Mouse (Mus musculus) liver, embryonic 16.5 days (tissue): ENCODE data around the gene AC124108.1. TPM values are rescaled to one million over a fixed set of nuclear protein-coding genes. Genes with fewer than 3 reads are reported as not detected.

Experiments used
- ATAC-seq: fragments of 200-750 bp; cut with Nextera tagmentation; 2 replicates; pipeline ENCODE4 v1.8.0; 2017; ENCODE audit warnings: low read depth, mild to moderate bottlenecking, moderate number of reproducible peaks, moderate library complexity
- H3K27ac ChIP-seq: fragments of 300-500 bp; sonication (generic); 2 replicates; pipeline ENCODE4 v1.5.1; 2014; ENCODE audit warnings: mild to moderate bottlenecking, low read length
- H3K27me3 ChIP-seq: fragments of 300-500 bp; sonication (generic); 2 replicates; pipeline ENCODE4 v1.6.1; 2014; ENCODE audit warnings: low read depth, low read length, mixed read lengths; ENCODE audit not compliant: control insufficient read depth, insufficient read depth
- H3K36me3 ChIP-seq: fragments of 300-500 bp; sonication (generic); 2 replicates; pipeline ENCODE4 v1.6.1; 2014; ENCODE audit warnings: mild to moderate bottlenecking; ENCODE audit not compliant: control insufficient read depth, insufficient read depth
- H3K4me1 ChIP-seq: fragments of 300-500 bp; sonication (generic); 2 replicates; pipeline ENCODE4 v1.6.1; 2014; ENCODE audit warnings: low read depth, low read length, mixed read lengths; ENCODE audit not compliant: control insufficient read depth
- H3K4me2 ChIP-seq: fragments of 300-500 bp; sonication (generic); 2 replicates; pipeline ENCODE4 v1.6.1; 2014; ENCODE audit warnings: low read depth, low read length, mixed read lengths
- H3K4me3 ChIP-seq: fragments of 300-500 bp; sonication (generic); 2 replicates; pipeline ENCODE4 v1.5.1; 2014; ENCODE audit warnings: low read depth, mild to moderate bottlenecking, low read length
- H3K9ac ChIP-seq: fragments of 300-500 bp; sonication (generic); 2 replicates; pipeline ENCODE4 v1.6.1; 2014; ENCODE audit warnings: low read depth, low read length
- H3K9me3 ChIP-seq: fragments of 300-500 bp; sonication (generic); replicated peaks from 2 replicates; pipeline ENCODE4 v1.6.1; 2016; ENCODE audit warnings: low read length; ENCODE audit not compliant: control insufficient read depth
- WGBS: fragments of 180-500 bp; shearing (Covaris S2); extraction: QIAGEN DNeasy Blood & Tissue Kit; methylation state at CpG from one replicate; pipeline ENCODE4 v1.1.7; 2014; ENCODE audit not compliant: insufficient replicate concordance; 5-methylcytosine and 5-hydroxymethylcytosine counted together
- polyA plus RNA-seq: library from polyadenylated mRNA; unstranded; fragments of >200 nt; fragmentation: Nextera tagmentation; extraction: Ambion mirVana; gene quantifications from 2 replicates; pipeline ENCODE4 v1.2.1, GENCODE M21; 2015

The AC124108.1 gene
- polyA plus RNA-seq, 1 experiment from 2014 or later: not detected

DNA sequence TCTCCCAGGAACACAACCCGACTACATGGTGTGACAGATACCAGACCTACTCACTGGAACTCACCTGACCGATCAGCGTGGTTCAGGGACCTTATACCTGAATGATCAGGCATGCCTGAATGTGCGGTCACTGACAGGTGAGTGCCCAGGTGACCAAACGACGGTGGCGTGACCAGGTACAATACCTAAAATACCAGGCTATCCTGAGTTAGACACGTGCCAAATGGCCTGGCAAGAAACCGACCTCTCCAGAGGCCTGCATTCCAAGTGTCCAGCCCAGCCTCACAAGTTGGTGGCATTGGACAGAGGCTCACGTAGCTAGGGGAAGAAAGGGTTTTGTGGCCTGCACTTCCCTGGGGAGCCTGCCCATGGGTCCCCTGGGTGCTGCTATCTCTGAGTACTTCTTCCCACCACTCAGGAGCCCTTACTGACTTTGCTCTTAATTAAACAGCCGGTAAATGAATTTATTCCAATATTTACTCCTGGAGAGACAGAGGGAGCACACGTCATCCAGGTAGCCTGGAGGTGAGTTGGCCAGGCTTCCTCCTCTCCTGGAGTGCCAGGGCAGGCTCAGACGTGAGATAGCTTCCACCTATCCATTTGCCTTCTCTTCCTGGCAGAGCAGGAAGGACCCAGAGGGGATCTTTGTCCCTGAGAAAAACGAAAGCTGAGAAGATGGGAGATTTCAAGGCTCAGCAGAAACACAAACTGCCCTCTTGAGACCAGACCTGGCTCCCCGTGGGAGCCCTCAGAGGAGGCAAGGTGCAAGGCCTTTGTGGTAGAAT lies 40.2 kb upstream of the AC124108.1 start:
- Histone ChIP-seq H3K9ac (no peak overlapping the region), H3K27me3 (no peaks in the 10 kb centered on the region), H3K27ac (no peak overlapping the region), H3K9me3 (no peaks in the 10 kb centered on the region), H3K36me3 (no peaks in the 10 kb centered on the region), H3K4me2 (no peak overlapping the region), H3K4me1 (no peaks in the 10 kb centered on the region), H3K4me3 (no peak overlapping the region)
- 65% methylated on average over 15 of the region's 15 CpGs for WGBS
- no peak for ATAC-seq

DNA sequence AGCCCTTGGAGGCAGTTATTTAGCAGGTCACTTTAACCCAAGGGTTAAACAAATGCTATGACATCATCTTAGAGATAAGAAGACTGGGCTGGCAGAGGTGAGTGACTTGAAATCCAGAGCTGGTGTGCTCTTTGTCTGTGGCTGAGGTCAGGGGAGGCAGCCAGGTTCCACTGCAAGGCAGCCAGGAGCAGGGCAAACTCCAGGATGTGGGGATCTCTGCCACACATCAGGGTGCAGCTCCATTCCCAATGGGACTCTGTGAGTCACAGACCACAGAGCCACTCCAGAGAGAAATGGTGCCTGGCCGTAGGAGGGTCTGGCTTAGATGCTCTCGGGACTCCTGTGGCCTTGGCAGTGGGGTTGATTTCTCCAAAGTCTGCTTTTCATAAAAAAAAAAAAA lies 39.3 kb upstream of the AC124108.1 start:
- Histone ChIP-seq H3K4me2 (no peak overlapping the region), H3K9me3 (no peaks in the 10 kb centered on the region), H3K4me1 (no peaks in the 10 kb centered on the region), H3K36me3 (no peaks in the 10 kb centered on the region), H3K4me3 (no peak overlapping the region), H3K27me3 (no peaks in the 10 kb centered on the region), H3K9ac (no peak overlapping the region), H3K27ac (no peak overlapping the region)
- 44% methylated on average over 2 of the region's 2 CpGs for WGBS
- no peak for ATAC-seq

DNA sequence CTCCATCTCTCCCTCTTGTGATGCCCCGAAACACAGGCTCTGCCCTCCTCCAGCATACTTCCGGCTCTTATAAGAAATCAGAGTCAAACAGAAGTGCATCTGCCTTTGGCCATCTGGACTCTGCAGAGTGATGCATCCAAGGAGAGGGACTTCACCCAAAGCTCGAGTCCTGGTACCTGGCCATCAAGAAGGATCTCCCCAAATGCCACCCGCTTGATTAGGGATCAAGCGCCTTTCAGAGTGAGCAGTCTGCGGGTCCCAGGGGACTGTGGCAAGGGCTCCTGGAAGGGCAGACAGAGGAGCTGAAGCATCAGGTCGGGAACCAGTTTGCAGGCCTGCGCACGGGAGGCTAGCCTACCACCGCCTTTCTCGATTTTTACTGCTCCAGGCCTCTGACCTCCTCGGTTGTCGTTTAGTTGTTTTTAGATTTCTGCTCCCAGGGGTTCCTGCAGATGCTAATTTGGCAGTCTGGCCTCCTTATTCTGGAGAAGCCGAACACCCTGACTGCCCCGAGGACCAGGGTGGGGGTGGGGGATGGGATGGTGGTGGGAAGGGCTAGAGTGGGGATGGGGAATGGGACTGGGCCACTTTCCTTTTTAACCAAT lies 38.1 kb upstream of the AC124108.1 start:
- no peak overlapping the region for H3K4me3 ChIP-seq
- H3K4me1 ChIP-seq: no peaks in the 10 kb centered on the region
- H3K27ac ChIP-seq: no peak overlapping the region
- 64% methylated on average over 15 of the region's 15 CpGs for WGBS
- H3K36me3 ChIP-seq: no peaks in the 10 kb centered on the region
- no peak for ATAC-seq
- peaks cover 6% of the 10 kb centered on the region for H3K27me3 ChIP-seq
- no peaks in the 10 kb centered on the region for H3K9me3 ChIP-seq
- H3K9ac ChIP-seq: no peak overlapping the region
- no peak overlapping the region for H3K4me2 ChIP-seq

DNA sequence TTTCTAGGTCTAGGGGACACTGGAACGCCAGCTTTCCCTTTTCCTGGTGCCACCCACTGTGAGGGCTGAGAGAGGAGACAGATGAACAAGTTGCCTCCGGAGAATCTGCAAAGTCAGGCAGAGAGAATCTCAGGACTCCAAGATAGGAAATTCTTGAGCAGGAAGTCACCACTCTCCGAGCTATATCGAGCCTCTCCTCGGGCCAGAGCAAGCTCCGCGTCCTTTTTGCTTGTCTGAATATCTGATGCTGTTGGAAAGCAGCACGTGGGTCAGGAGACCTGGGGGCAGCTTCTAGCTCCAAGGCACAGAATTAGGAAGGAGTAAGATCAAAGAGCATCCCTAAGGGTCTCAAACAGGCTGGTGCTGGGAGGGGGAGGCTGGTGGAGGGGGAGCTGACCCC lies 37.6 kb upstream of the AC124108.1 start:
- Histone ChIP-seq H3K4me3 (no peak overlapping the region), H3K27ac (no peak overlapping the region), H3K9ac (no peak overlapping the region), H3K4me1 (no peaks in the 10 kb centered on the region), H3K9me3 (no peaks in the 10 kb centered on the region), H3K27me3 (peaks cover 10% of the 10 kb centered on the region), H3K4me2 (no peak overlapping the region), H3K36me3 (no peaks in the 10 kb centered on the region)
- ATAC-seq: no peak
- WGBS: 47% methylated on average over 8 of the region's 8 CpGs

DNA sequence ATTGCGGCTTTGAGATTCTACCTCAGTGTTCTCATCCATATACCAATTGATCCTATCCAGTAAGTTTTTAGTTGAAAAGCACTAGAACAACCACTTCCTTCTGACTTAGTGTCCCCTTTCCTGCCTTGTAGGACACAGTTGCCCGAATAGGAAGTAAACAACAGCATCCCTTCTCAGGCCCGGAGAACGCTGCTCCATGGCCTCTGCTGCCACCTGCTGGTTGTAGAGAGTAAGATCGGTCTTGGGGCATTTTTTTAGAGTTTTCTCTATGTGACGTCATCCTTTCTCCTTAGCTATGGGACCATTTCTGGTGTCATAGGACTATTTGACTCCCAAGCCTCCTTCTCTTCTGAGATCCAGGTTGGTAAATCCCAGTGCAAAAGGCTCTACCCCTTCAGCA lies 35.5 kb upstream of the AC124108.1 start:
- Histone ChIP-seq H3K4me2 (no peak overlapping the region), H3K9me3 (no peaks in the 10 kb centered on the region), H3K4me1 (no peaks in the 10 kb centered on the region), H3K9ac (no peak overlapping the region), H3K27me3 (peaks cover 14% of the 10 kb centered on the region), H3K4me3 (no peak overlapping the region), H3K36me3 (no peaks in the 10 kb centered on the region), H3K27ac (no peak overlapping the region)
- no peak for ATAC-seq
- 12% methylated on average over 6 of the region's 6 CpGs for WGBS

GRCm38 (mm10) chr1:132157016-132157781 lies 34.1 kb upstream of the AC124108.1 start:
- H3K4me3 ChIP-seq: no peak overlapping the region
- H3K4me2 ChIP-seq: no peak overlapping the region
- no peaks in the 10 kb centered on the region for H3K9me3 ChIP-seq

GRCm38 (mm10) chr1:132157808-132158207 lies 33.4 kb upstream of the AC124108.1 start:
- WGBS: 33% methylated on average over 7 of the region's 7 CpGs
- Histone ChIP-seq H3K4me3 (no peak overlapping the region), H3K9me3 (no peaks in the 10 kb centered on the region), H3K9ac (no peak overlapping the region), H3K36me3 (no peaks in the 10 kb centered on the region), H3K27me3 (peaks cover 14% of the 10 kb centered on the region), H3K4me2 (no peak overlapping the region), H3K4me1 (no peaks in the 10 kb centered on the region), H3K27ac (no peak overlapping the region)
- no peak for ATAC-seq

More at GRCm38 (mm10) chr1:132157016-132157781, 34.1 kb upstream of the AC124108.1 start:
- WGBS: 21% methylated on average over 14 of the region's 14 CpGs
- no peak overlapping the region for H3K9ac ChIP-seq
- H3K36me3 ChIP-seq: no peaks in the 10 kb centered on the region
- H3K27me3 ChIP-seq: peaks cover 14% of the 10 kb centered on the region
- no peaks in the 10 kb centered on the region for H3K4me1 ChIP-seq
- H3K27ac ChIP-seq: no peak overlapping the region
- ATAC-seq: no peak

DNA sequence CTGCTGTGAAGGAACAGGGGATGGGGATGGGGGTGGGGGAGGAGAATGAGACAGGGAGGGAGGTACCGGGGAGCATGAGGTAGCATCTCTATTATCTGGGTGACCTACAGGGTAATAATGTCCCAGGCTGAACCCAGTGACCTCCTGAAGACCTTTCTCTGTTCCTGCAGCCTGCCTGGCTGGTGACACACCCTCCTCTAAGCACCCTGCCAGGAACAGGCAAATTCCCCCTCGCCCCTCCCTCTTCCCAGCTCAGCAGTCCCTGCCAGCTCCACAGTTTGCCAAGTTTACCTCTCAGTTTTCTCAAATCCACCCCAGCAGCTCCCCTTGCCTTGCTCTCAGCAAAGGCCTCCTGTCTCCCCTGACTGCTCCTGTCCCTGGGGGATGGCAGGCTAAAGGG lies 32.5 kb upstream of the AC124108.1 start:
- WGBS: 18% methylated on average over 2 of the region's 2 CpGs
- H3K9ac ChIP-seq: no peak overlapping the region
- H3K27ac ChIP-seq: no peak overlapping the region
- peaks cover 14% of the 10 kb centered on the region for H3K27me3 ChIP-seq
- H3K4me3 ChIP-seq: no peak overlapping the region
- H3K4me2 ChIP-seq: no peak overlapping the region
- no peak for ATAC-seq
- no peaks in the 10 kb centered on the region for H3K9me3 ChIP-seq
- H3K36me3 ChIP-seq: no peaks in the 10 kb centered on the region
- H3K4me1 ChIP-seq: no peaks in the 10 kb centered on the region

DNA sequence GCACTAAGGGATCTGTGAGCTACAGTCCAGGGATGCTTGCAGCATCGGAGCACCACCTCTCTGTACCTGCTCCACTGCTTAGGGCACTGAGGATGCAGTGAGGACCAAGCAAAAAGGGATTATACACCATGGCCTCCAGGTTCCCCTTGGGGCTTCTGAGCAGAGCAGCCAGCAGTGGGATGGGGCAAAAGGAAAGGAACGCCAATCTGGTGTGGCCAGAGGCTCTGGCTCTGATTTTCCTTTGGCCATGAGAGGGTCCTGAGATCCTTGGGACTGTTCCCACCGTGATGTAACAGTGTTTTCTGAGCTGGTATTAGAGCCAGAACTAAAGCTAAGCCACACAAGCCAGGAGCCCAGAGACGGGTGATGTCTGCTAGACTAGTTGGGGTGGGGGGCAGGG lies 31.6 kb upstream of the AC124108.1 start:
- no peak overlapping the region for H3K4me2 ChIP-seq
- ATAC-seq: no peak
- WGBS: 40% methylated on average over 4 of the region's 4 CpGs
- H3K27me3 ChIP-seq: peaks cover 14% of the 10 kb centered on the region
- H3K9me3 ChIP-seq: no peaks in the 10 kb centered on the region
- no peak overlapping the region for H3K27ac ChIP-seq
- H3K4me3 ChIP-seq: no peak overlapping the region
- no peak overlapping the region for H3K9ac ChIP-seq
- no peaks in the 10 kb centered on the region for H3K36me3 ChIP-seq
- no peaks in the 10 kb centered on the region for H3K4me1 ChIP-seq
